Mouse (Mus musculus): Measurements from ENCODE around the gene Sgsm1. TPM values are rescaled to one million over a fixed set of nuclear protein-coding genes. Genes with fewer than 3 reads are reported as not detected.
A peak's percentile ranks its signal among the peaks of the same experiment; 100 is the strongest.

The Sgsm1 gene
- polyA plus RNA-seq, 1 experiment from 2014 or later, result 20.0 TPM

DNA sequence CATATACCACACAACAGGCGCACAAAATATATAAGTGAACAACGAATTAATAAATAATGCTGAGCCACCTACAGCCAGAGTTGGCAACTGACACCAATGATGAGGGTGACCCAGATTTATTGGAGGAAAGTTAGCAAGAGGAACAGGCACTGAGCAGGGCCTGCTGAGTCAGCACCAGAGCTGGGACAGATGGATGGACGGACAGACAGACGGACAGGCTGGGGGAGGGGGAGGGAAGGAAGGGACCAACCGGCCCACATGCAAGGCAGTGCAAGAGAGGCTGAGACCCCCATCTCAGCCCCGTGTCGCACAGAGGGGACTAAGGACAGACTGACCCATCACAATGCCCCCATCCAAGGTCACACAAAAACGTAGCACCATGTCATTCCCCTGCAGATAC lies 96.5 kb downstream of the Sgsm1 start:
- Histone ChIP-seq H3K4me2 (no peak overlapping the region), H3K27me3 (replicated peaks) (no peaks in the 10 kb centered on the region), H3K9ac (replicated peaks) (no peak overlapping the region), H3K9me3 (replicated peaks) (no peaks in the 10 kb centered on the region), H3K36me3 (no peaks in the 10 kb centered on the region), H3K4me3 (replicated peaks) (no peak overlapping the region), H3K27ac (replicated peaks) (no peak overlapping the region), H3K4me1 (peaks cover 23% of the 10 kb centered on the region)
- ATAC-seq (ENCODE audit: low FRiP score), result no peak
- WGBS, result 89% methylated on average over 8 of the region's 8 CpGs

DNA sequence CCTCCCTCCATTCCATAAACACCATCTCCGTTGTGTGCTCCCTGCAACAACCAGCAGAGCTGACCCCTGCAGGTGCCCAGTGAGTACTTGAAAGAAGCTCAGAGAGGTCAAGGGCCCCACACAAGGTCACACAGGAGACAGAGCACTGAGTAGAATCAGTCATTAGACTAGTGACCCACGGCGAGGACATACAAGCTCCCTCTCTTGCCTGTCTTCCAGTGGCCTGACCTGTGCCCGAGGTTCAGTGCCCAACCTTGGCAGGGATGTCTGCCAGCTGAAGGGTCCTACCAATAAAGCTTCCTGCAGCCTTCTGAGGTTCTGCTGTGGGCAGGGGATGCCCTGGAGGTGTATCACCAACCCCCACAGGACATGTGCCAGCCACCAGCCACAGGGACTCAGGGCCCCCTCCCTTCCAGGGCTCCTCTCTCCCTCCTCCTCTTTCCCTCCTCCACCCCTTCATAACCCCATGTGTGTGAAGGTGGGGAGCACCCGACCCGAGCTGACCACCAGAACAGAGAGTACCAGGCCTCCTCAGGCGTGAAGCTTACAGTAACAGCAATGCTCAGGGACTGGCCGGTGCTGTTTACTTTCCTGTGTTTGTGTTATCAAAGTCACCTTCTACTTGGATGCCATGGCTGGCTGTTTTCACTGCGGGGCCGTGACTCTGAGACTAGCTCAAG lies 98.3 kb downstream of the Sgsm1 start:
- 81% methylated on average over 10 of the region's 10 CpGs for WGBS

DNA sequence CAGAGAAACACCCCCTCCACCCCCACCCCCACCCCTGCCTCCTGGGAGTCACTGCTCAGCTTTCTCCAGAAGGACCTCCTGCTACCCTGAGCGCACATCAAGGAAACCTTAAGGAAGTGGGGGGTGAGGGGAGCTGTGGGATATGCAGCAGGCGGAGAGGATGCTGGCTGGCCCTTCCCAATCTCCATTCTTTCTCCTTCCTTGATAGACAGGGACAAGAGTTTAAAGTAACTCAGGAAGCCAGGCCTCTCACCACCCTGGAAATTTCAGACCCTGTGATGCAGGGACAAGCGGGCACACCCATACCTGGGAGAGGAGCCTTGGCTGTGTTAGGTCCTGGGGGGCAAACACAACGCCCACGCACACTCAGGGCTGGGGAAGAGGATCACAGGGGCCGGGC lies 100.3 kb downstream of the Sgsm1 start:
- WGBS, result 87% methylated on average over 6 of the region's 6 CpGs
- H3K27ac ChIP-seq (replicated peaks), result peak overlapping the region; percentile 58
- ATAC-seq (ENCODE audit: low FRiP score), result no peak

More for the DNA sequence above, 98.3 kb downstream of the Sgsm1 start:
- H3K4me2 ChIP-seq, result no peak overlapping the region
- no peaks in the 10 kb centered on the region for H3K36me3 ChIP-seq
- H3K9ac ChIP-seq (replicated peaks), result no peak overlapping the region
- no peaks in the 10 kb centered on the region for H3K27me3 ChIP-seq (replicated peaks)
- no peaks in the 10 kb centered on the region for H3K9me3 ChIP-seq (replicated peaks)
- no peak overlapping the region for H3K27ac ChIP-seq (replicated peaks)
- no peak for ATAC-seq (ENCODE audit: low FRiP score)
- peaks cover 32% of the 10 kb centered on the region for H3K4me1 ChIP-seq
- H3K4me3 ChIP-seq (replicated peaks), result no peak overlapping the region

DNA sequence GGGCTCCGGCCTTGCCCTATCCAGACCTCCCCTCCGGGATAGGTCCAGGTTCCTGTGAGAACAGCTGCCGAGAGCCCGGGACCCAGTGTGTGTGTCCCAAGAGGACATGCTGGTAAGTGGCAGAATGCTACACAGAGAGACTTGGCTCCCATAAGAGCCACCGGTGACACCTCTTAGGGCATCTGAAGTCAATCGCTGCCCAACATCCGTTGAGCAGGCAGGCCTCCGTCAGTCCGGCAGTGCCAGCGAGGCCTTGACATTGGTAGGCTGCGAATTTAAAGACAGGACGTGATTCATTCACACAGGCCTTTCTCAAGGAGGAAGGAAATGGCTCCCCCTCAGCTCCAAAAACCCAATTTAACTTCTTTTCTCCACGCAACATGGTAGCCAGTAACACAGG lies 100.7 kb downstream of the Sgsm1 start:
- 83% methylated on average over 13 of the region's 13 CpGs for WGBS
- no peaks in the 10 kb centered on the region for H3K36me3 ChIP-seq
- no peaks in the 10 kb centered on the region for H3K9me3 ChIP-seq (replicated peaks)
- no peak for ATAC-seq (ENCODE audit: low FRiP score)
- H3K4me2 ChIP-seq, result no peak overlapping the region
- no peaks in the 10 kb centered on the region for H3K27me3 ChIP-seq (replicated peaks)
- H3K4me1 ChIP-seq, result peaks cover 30% of the 10 kb centered on the region
- peak overlapping the region; percentile 74 for H3K27ac ChIP-seq (replicated peaks)
- H3K9ac ChIP-seq (replicated peaks), result no peak overlapping the region
- no peak overlapping the region for H3K4me3 ChIP-seq (replicated peaks)

More for the DNA sequence above, 100.3 kb downstream of the Sgsm1 start:
- no peak overlapping the region for H3K4me3 ChIP-seq (replicated peaks)
- H3K4me1 ChIP-seq, result peaks cover 30% of the 10 kb centered on the region
- H3K27me3 ChIP-seq (replicated peaks), result no peaks in the 10 kb centered on the region
- no peak overlapping the region for H3K9ac ChIP-seq (replicated peaks)
- H3K36me3 ChIP-seq, result no peaks in the 10 kb centered on the region
- no peaks in the 10 kb centered on the region for H3K9me3 ChIP-seq (replicated peaks)
- no peak overlapping the region for H3K4me2 ChIP-seq

DNA sequence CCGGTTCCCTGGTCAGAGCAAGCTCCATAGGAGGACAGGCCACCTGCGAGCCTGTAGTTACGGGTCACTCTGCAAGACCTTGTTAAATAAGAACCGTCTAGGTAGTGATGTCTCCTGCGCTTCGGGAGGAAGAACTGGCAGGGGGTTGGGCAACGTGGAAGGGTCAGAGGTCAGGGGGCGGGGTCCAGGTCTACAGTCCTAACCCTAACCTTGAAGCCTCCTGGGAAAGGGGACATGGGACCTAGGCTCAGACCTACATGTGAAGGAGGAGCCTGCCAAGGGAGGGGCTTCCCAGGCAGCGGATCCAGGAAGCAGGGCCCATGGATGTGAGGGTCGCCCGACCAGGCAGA lies 101.2 kb downstream of the Sgsm1 start:
- Histone ChIP-seq H3K27ac (replicated peaks) (peak overlapping the region; percentile 74), H3K4me2 (no peak overlapping the region), H3K4me3 (replicated peaks) (no peak overlapping the region), H3K27me3 (replicated peaks) (no peaks in the 10 kb centered on the region), H3K36me3 (no peaks in the 10 kb centered on the region), H3K4me1 (peaks cover 30% of the 10 kb centered on the region), H3K9ac (replicated peaks) (no peak overlapping the region), H3K9me3 (replicated peaks) (no peaks in the 10 kb centered on the region)
- 44% methylated on average over 11 of the region's 11 CpGs for WGBS
- ATAC-seq (ENCODE audit: low FRiP score), result no peak

DNA sequence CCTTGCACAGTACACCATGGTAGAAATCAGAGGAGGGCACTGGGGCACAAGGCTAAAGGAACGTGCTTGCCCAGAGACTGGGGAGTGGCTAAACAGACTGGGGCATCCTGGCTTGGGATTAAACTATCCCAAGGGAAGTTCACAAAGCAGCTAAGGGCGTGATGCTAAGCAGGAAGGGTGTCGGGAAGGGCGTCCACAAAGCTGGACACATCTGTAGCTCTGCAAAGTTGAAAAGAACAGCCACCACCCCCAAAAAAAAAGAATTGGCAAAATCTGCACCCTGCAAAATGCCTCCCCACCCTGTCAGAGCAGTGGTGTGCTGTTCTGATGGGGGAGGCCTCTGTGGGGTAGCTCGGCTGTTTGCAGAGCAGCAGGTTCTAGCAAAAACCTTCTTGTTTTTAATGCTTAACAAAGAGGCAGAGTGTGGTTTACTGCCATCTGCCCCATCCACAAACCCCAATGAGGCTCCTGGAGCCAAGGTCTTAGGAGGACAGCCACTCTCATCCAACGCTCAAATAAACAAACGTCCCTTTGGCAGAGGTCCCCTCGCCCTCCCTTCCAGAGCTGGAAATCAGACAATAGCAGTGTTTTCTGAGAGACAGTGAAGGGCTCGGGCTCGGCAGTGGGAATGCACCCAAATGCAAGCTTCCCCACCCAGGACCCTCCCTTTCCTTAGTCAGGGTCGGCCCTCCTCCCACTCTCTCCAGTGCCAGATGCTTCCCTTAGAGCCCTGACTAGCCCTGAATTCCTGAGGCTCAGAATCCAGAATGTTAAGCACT lies 101.8 kb downstream of the Sgsm1 start:
- no peaks in the 10 kb centered on the region for H3K9me3 ChIP-seq (replicated peaks)
- no peak overlapping the region for H3K9ac ChIP-seq (replicated peaks)
- WGBS, result 30% methylated on average over 11 of the region's 11 CpGs
- H3K4me3 ChIP-seq (replicated peaks), result no peak overlapping the region
- no peaks in the 10 kb centered on the region for H3K36me3 ChIP-seq
- H3K4me2 ChIP-seq, result no peak overlapping the region
- H3K27me3 ChIP-seq (replicated peaks), result no peaks in the 10 kb centered on the region
- ATAC-seq (ENCODE audit: low FRiP score), result peak; percentile 59
- H3K27ac ChIP-seq (replicated peaks), result peak overlapping the region; percentile 74
- H3K4me1 ChIP-seq, result peaks cover 30% of the 10 kb centered on the region

DNA sequence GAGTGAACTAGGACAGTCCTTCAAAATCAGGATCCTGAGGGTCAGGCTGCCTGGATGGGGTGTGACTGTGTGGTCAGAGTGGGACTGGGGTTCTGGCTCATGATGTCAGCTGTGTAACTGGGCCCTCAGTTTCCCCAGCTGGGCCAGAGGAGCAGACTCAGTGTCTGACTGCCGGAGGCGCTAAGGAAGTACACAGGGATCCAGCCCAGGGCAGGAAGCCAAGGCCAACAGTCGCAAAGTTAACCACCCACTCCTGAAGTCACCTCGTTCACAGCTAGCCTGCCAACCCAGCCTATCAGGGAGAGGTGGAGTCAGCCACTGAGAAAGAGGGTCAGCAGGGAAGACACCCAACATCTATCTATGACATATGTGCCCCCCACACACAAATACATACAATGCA lies 102.5 kb downstream of the Sgsm1 start:
- no peaks in the 10 kb centered on the region for H3K36me3 ChIP-seq
- no peak overlapping the region for H3K9ac ChIP-seq (replicated peaks)
- ATAC-seq (ENCODE audit: low FRiP score), result no peak
- H3K27ac ChIP-seq (replicated peaks), result peak overlapping the region; percentile 74
- WGBS, result 62% methylated on average over 4 of the region's 4 CpGs
- H3K4me1 ChIP-seq, result peaks cover 30% of the 10 kb centered on the region
- H3K27me3 ChIP-seq (replicated peaks), result no peaks in the 10 kb centered on the region
- no peak overlapping the region for H3K4me2 ChIP-seq
- no peaks in the 10 kb centered on the region for H3K9me3 ChIP-seq (replicated peaks)
- no peak overlapping the region for H3K4me3 ChIP-seq (replicated peaks)

DNA sequence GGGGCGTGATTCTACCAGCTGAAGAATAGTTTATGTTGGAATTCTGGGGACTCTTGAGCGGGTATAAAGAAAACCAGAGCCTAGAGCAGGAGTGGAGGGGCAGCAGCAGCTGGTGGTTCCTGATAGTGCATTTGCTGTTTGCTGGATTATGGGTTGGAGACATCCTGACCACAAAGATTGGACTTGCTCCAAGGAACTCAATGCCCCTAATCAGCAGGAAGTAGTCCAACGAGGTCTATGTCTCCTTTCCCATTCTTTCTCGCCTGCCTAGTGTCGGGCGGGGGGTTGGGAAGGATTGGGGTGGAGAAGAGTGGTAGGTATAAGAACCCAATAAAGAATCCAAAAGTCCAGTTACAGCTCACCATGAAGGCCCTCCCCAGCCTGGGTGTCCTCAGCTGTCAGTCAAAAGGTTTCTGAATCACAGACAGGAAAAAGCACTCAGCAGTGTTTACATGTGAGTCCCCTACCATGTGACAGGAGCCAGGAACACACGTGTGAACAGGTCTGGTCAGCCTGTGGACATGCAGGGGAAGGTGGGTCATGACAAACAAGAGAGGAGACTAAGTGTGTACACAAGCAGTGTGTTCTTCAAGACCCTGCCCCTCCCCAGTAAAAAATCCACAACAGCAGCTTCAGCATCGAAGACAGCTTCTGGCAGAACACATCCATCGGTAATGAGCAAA lies 103.8 kb downstream of the Sgsm1 start:
- H3K36me3 ChIP-seq, result no peaks in the 10 kb centered on the region
- peaks cover 30% of the 10 kb centered on the region for H3K4me1 ChIP-seq
- no peak overlapping the region for H3K4me3 ChIP-seq (replicated peaks)
- no peaks in the 10 kb centered on the region for H3K27me3 ChIP-seq (replicated peaks)
- H3K27ac ChIP-seq (replicated peaks), result 0 out of 2 replicates have a peak overlapping the region, but pooled peaks have one; percentile 1
- H3K4me2 ChIP-seq, result no peak overlapping the region
- ATAC-seq (ENCODE audit: low FRiP score), result no peak
- WGBS, result 68% methylated on average over 9 of the region's 9 CpGs
- H3K9ac ChIP-seq (replicated peaks), result no peak overlapping the region
- no peaks in the 10 kb centered on the region for H3K9me3 ChIP-seq (replicated peaks)

DNA sequence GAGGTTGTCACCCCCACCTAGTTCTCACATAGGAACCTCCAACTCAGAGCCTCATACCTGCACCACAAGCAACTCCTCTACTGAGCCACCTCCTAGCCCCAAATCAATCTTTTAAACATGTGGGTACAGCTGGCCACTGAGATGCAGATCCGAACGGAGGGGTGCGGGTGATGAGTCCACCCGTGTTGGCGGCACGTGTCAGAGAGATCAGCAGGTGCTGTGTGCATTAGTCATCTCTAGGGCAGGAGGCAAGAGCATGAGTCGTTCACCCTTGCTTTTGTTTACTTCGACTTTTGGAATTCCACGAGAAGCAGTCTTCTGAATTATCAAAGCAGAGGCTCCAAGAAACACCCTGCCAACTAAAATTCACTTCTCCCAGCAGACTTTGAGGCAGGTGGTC lies 106.4 kb downstream of the Sgsm1 start:
- WGBS, result 90% methylated on average over 9 of the region's 9 CpGs
- ATAC-seq (ENCODE audit: low FRiP score), result no peak

DNA sequence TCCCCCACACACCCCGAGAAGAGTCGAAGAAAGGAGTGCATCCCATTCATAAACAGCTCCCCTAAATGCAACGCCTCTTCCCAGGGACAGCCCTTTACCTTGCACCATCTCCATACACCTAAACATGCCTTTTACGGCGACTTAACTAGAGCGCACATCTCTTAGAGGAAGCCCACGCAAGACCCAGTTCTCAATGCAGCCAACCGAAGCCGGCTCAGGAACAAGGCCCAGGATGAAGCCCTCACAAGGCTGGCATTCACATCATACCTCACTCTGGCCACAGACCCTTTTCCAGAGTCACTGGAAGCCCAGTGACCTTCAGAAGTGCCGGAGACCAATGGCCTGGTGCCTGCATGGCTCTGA lies 110.8 kb downstream of the Sgsm1 start:
- ATAC-seq (ENCODE audit: low FRiP score), result no peak
- H3K27me3 ChIP-seq (replicated peaks), result no peaks in the 10 kb centered on the region
- H3K36me3 ChIP-seq, result no peaks in the 10 kb centered on the region
- H3K4me3 ChIP-seq (replicated peaks), result no peak overlapping the region
- peaks cover 23% of the 10 kb centered on the region for H3K4me1 ChIP-seq
- 0 out of 2 replicates have a peak overlapping the region, but pooled peaks have one; percentile 23 for H3K27ac ChIP-seq (replicated peaks)
- no peak overlapping the region for H3K4me2 ChIP-seq
- WGBS, result 86% methylated on average over 10 of the region's 10 CpGs
- no peak overlapping the region for H3K9ac ChIP-seq (replicated peaks)
- H3K9me3 ChIP-seq (replicated peaks), result no peaks in the 10 kb centered on the region

More for the DNA sequence above, 106.4 kb downstream of the Sgsm1 start:
- no peak overlapping the region for H3K9ac ChIP-seq (replicated peaks)
- no peaks in the 10 kb centered on the region for H3K9me3 ChIP-seq (replicated peaks)
- H3K4me1 ChIP-seq, result peaks cover 22% of the 10 kb centered on the region
- H3K4me2 ChIP-seq, result no peak overlapping the region
- no peaks in the 10 kb centered on the region for H3K27me3 ChIP-seq (replicated peaks)
- no peak overlapping the region for H3K4me3 ChIP-seq (replicated peaks)
- no peaks in the 10 kb centered on the region for H3K36me3 ChIP-seq
- no peak overlapping the region for H3K27ac ChIP-seq (replicated peaks)

DNA sequence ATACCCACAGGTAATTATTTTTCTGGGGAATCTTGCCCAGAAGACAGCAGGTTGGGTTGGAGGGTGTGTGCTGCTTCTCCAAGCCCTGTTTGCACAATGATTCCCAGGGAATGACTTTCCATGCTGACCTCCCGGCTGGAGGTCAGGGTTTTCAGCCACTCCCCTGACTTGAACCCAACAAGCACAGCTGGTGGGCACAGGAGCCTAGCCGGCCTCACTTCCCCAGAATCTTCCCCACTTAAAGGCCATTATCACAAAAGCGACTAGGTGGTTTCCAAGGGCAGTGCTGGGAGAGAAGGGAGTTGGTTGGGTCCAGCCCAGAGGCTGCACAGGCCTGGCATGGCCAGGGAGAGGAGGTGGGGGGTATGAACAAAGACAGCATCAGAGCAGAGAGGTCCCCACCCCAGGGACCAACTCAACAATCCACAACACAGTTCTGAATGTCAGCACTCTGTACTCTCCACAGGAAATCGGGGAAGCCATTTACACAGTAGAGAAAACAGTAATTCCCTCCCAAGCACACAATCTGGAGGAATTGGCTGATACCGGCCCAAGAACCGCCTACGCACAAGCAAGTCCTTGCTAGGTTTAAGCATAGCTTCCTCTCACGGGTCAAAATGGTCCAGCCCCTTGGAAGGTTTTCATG lies 111.3 kb downstream of the Sgsm1 start:
- no peaks in the 10 kb centered on the region for H3K9me3 ChIP-seq (replicated peaks)
- no peak overlapping the region for H3K9ac ChIP-seq (replicated peaks)
- no peak for ATAC-seq (ENCODE audit: low FRiP score)
- H3K36me3 ChIP-seq, result no peaks in the 10 kb centered on the region
- no peak overlapping the region for H3K4me2 ChIP-seq
- H3K27me3 ChIP-seq (replicated peaks), result no peaks in the 10 kb centered on the region
- H3K4me3 ChIP-seq (replicated peaks), result no peak overlapping the region
- peaks cover 23% of the 10 kb centered on the region for H3K4me1 ChIP-seq
- H3K27ac ChIP-seq (replicated peaks), result 0 out of 2 replicates have a peak overlapping the region, but pooled peaks have one; percentile 23
- 43% methylated on average over 8 of the region's 8 CpGs for WGBS
